Mouse (Mus musculus) forebrain, embryonic 10.5 days (tissue): ENCODE data around the gene Gpx6. TPM values are rescaled to one million over a fixed set of nuclear protein-coding genes. Genes with fewer than 3 reads are reported as not detected.

ENCODE experiments used
- DNase-seq: peaks from one replicate; pipeline ENCODE4 v3.0.0-alpha.2; 2017; ENCODE audit warnings: low spot score; ENCODE audit errors: extremely low spot score
- H3K27ac ChIP-seq: fragments of 300-500 bp; sonication (generic); 2 replicates; pipeline ENCODE4 v1.5.1; 2016; ENCODE audit warnings: mild to moderate bottlenecking
- H3K27me3 ChIP-seq: fragments of 300-500 bp; sonication (generic); 2 replicates; pipeline ENCODE4 v1.6.1; 2016; ENCODE audit warnings: mild to moderate bottlenecking; ENCODE audit not compliant: poor library complexity, severe bottlenecking
- H3K36me3 ChIP-seq: fragments of 300-500 bp; sonication (generic); replicated peaks from 2 replicates; pipeline ENCODE4 v1.6.1; 2016; ENCODE audit warnings: mild to moderate bottlenecking, moderate library complexity
- H3K4me1 ChIP-seq: fragments of 300-500 bp; sonication (generic); 2 replicates; pipeline ENCODE4 v1.6.1; 2016
- H3K4me3 ChIP-seq: fragments of 300-500 bp; sonication (generic); 2 replicates; pipeline ENCODE4 v1.5.1; 2016; ENCODE audit warnings: mild to moderate bottlenecking, moderate library complexity
- H3K9me3 ChIP-seq: fragments of 300-500 bp; sonication (generic); 2 replicates; pipeline ENCODE4 v1.6.1; 2016; ENCODE audit warnings: mild to moderate bottlenecking, moderate library complexity
- WGBS: fragments of 180-500 bp; shearing (Covaris S2); methylation state at CpG from one replicate; pipeline ENCODE4 v1.1.7; 2016; 5-methylcytosine and 5-hydroxymethylcytosine counted together
- polyA plus RNA-seq: library from polyadenylated mRNA; unstranded; fragments of >200 nt; fragmentation: Nextera tagmentation; extraction: Ambion mirVana; gene quantifications from 2 replicates; pipeline ENCODE4 v1.2.1, GENCODE M21; 2016

Gene Gpx6
- polyA plus RNA-seq, 1 experiment from 2014 or later: 0.21 TPM

- 97% methylated on average over 6 of the region's 6 CpGs for WGBS
- no peaks in the 10 kb centered on the region for H3K4me1 ChIP-seq
- H3K27me3 ChIP-seq: no peaks in the 10 kb centered on the region
- H3K36me3 ChIP-seq: no peaks in the 10 kb centered on the region
- H3K27ac ChIP-seq: no peak within 1 kb of the TSS
- H3K4me3 ChIP-seq: no peak within 1 kb of the TSS
- no peaks in the 10 kb centered on the region for H3K9me3 ChIP-seq
- no peak for DNase-seq
These were observed 19.3 kb upstream of the Gpx6 start, which contains the start of gene Gpx5 for GRCm38 (mm10) chr13:21292631-21293030. Gpx5 (minus strand) TSS chr13:21292731.

GRCm38 (mm10) chr13:21298557-21298956 is 13.4 kb upstream of the Gpx6 start:
- H3K4me3 ChIP-seq: no peak overlapping the region
- no peak for DNase-seq
- H3K27ac ChIP-seq: no peak overlapping the region
- no peaks in the 10 kb centered on the region for H3K36me3 ChIP-seq
- WGBS: 38% methylated on average over 3 of the region's 3 CpGs
- H3K27me3 ChIP-seq: 0 out of 2 replicates have a peak, but pooled peaks cover 3% of the 10 kb centered on the region
- no peaks in the 10 kb centered on the region for H3K4me1 ChIP-seq
- H3K9me3 ChIP-seq: no peaks in the 10 kb centered on the region

GRCm38 (mm10) chr13:21304483-21305066 is 7.3 kb upstream of the Gpx6 start:
- no peak overlapping the region for H3K27ac ChIP-seq

GRCm38 (mm10) chr13:21309788-21310187 is 2.1 kb upstream of the Gpx6 start:
- Histone ChIP-seq H3K4me1 (peaks cover 12% of the 10 kb centered on the region), H3K27me3 (no peaks in the 10 kb centered on the region), H3K27ac (no peak overlapping the region), H3K4me3 (no peak overlapping the region), H3K9me3 (no peaks in the 10 kb centered on the region), H3K36me3 (no peaks in the 10 kb centered on the region)
- no peak for DNase-seq
- WGBS: 80% methylated on average over 2 of the region's 2 CpGs

More at GRCm38 (mm10) chr13:21304483-21305066, 7.3 kb upstream of the Gpx6 start:
- Histone ChIP-seq H3K4me1 (no peaks in the 10 kb centered on the region), H3K9me3 (no peaks in the 10 kb centered on the region), H3K36me3 (no peaks in the 10 kb centered on the region), H3K27me3 (0 out of 2 replicates have a peak, but pooled peaks cover 3% of the 10 kb centered on the region), H3K4me3 (no peak overlapping the region)
- DNase-seq: no peak
- WGBS: 83% methylated on average over 3 of the region's 3 CpGs

GRCm38 (mm10) chr13:21312854-21313253 is 929 bp downstream of the Gpx6 start:
- H3K27ac ChIP-seq: no peak overlapping the region
- no peak for DNase-seq
- WGBS: 52% methylated on average over 3 of the region's 5 CpGs
- peaks cover 12% of the 10 kb centered on the region for H3K4me1 ChIP-seq
- H3K36me3 ChIP-seq: no peaks in the 10 kb centered on the region
- no peaks in the 10 kb centered on the region for H3K27me3 ChIP-seq
- no peak overlapping the region for H3K4me3 ChIP-seq
- no peaks in the 10 kb centered on the region for H3K9me3 ChIP-seq

- no peak for DNase-seq
- WGBS: 90% methylated on average over 4 of the region's 4 CpGs
- Histone ChIP-seq H3K9me3 (no peaks in the 10 kb centered on the region), H3K27me3 (no peaks in the 10 kb centered on the region), H3K4me3 (no peak overlapping the region), H3K4me1 (peaks cover 12% of the 10 kb centered on the region), H3K27ac (no peak overlapping the region), H3K36me3 (no peaks in the 10 kb centered on the region)
These were observed 2.0 kb downstream of the Gpx6 start for GRCm38 (mm10) chr13:21313903-21314302.

GRCm38 (mm10) chr13:21320262-21320661 is 8.3 kb downstream of the Gpx6 start:
- DNase-seq: no peak
- Histone ChIP-seq H3K27ac (no peak overlapping the region), H3K9me3 (no peaks in the 10 kb centered on the region), H3K36me3 (no peaks in the 10 kb centered on the region), H3K27me3 (peaks cover 4% of the 10 kb centered on the region; the same call in 1 of the 2 replicates), H3K4me1 (peaks cover 10% of the 10 kb centered on the region), H3K4me3 (no peak overlapping the region)
- WGBS: 85% methylated on average over 3 of the region's 3 CpGs

- WGBS: under 1% methylated on average over 18 of the region's 18 CpGs
- H3K27ac ChIP-seq: peak overlapping the region; percentile 60
These were observed 10.1 kb downstream of the Gpx6 start for GRCm38 (mm10) chr13:21321890-21322494.

GRCm38 (mm10) chr13:21322509-21323375 is 10.8 kb downstream of the Gpx6 start:
- WGBS: 10% methylated on average over 18 of the region's 18 CpGs
- Histone ChIP-seq H3K36me3 (no peaks in the 10 kb centered on the region), H3K27me3 (peaks cover 4% of the 10 kb centered on the region; the same call in 1 of the 2 replicates), H3K27ac (no peak overlapping the region), H3K9me3 (no peaks in the 10 kb centered on the region), H3K4me1 (peaks cover 17% of the 10 kb centered on the region), H3K4me3 (peak overlapping the region; percentile 56)
- peak; percentile 70 for DNase-seq

More at GRCm38 (mm10) chr13:21321890-21322494, 10.1 kb downstream of the Gpx6 start:
- H3K27me3 ChIP-seq: peaks cover 4% of the 10 kb centered on the region; the same call in 1 of the 2 replicates
- H3K9me3 ChIP-seq: no peaks in the 10 kb centered on the region
- no peaks in the 10 kb centered on the region for H3K36me3 ChIP-seq
- H3K4me3 ChIP-seq: peak overlapping the region; percentile 56
- DNase-seq: peak; percentile 48
- H3K4me1 ChIP-seq: peaks cover 13% of the 10 kb centered on the region

- 62% methylated on average over 6 of the region's 6 CpGs for WGBS
- Histone ChIP-seq H3K27me3 (peaks cover 4% of the 10 kb centered on the region; the same call in 1 of the 2 replicates), H3K4me3 (peak overlapping the region; percentile 56), H3K36me3 (no peaks in the 10 kb centered on the region), H3K9me3 (no peaks in the 10 kb centered on the region), H3K27ac (no peak overlapping the region), H3K4me1 (peaks cover 20% of the 10 kb centered on the region)
- no peak for DNase-seq
These were observed 11.5 kb downstream of the Gpx6 start for GRCm38 (mm10) chr13:21323405-21323804.

GRCm38 (mm10) chr13:21326191-21326590 is 14.3 kb downstream of the Gpx6 start:
- Histone ChIP-seq H3K4me1 (peaks cover 20% of the 10 kb centered on the region), H3K27ac (no peak overlapping the region), H3K4me3 (peak overlapping the region; percentile 59), H3K27me3 (peaks cover 4% of the 10 kb centered on the region; the same call in 1 of the 2 replicates), H3K36me3 (no peaks in the 10 kb centered on the region), H3K9me3 (no peaks in the 10 kb centered on the region)
- peak; percentile 26 for DNase-seq
- 10% methylated on average over 4 of the region's 4 CpGs for WGBS

GRCm38 (mm10) chr13:21326657-21327211 is 14.8 kb downstream of the Gpx6 start:
- peaks cover 4% of the 10 kb centered on the region; the same call in 1 of the 2 replicates for H3K27me3 ChIP-seq
- peak; percentile 85 for DNase-seq
- WGBS: under 1% methylated on average over 24 of the region's 24 CpGs
- H3K27ac ChIP-seq: peak overlapping the region; percentile 76
- H3K36me3 ChIP-seq: no peaks in the 10 kb centered on the region
- H3K9me3 ChIP-seq: no peaks in the 10 kb centered on the region
- H3K4me1 ChIP-seq: peaks cover 19% of the 10 kb centered on the region
- H3K4me3 ChIP-seq: peak overlapping the region; percentile 59
